Mouse (Mus musculus) lung, postnatal 25 days (tissue): ENCODE measurements around the gene Cdk11b.

Experiments
- DNase-seq: peaks from one replicate; pipeline ENCODE4 v3.0.0; 2022; ENCODE audit warnings: low spot score

Cdk11b gene

GRCm38 (mm10) chr4:155624338-155625291 lies at the start of gene Cdk11b:
Gene Cdk11b, plus strand, starts transcription at chr4:155624854.
- DNase-seq: peak; percentile 97

- DNase-seq: no peak
These were observed 49.7 kb upstream of the Cdk11b start for GRCm38 (mm10) chr4:155574931-155575330.

DNA sequence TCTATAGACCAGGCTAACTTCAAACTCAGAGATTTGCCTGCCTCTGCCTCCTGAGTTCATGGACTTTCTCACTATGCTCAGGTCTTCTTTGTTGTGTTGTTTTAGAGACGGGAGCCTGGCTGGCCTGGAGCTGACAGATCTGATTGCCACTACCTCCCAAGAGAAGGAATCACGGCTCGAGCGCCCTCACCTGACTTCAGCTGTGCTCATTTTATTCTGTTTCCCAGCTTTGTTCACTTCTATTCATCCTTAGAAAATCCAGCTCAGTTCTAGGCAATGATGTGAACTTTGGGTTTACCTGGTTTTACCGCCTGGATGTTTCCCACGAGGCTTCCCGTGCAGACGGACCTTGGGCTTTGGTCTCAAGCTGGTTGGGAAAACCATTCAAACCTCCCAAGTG lies 49.1 kb upstream of the Cdk11b start:
- DNase-seq: no peak

GRCm38 (mm10) chr4:155577132-155577531 lies 47.5 kb upstream of the Cdk11b start:
- no peak for DNase-seq

GRCm38 (mm10) chr4:155577741-155578140 lies 46.9 kb upstream of the Cdk11b start:
- no peak for DNase-seq

- no peak for DNase-seq
These were observed 46.1 kb upstream of the Cdk11b start for GRCm38 (mm10) chr4:155578336-155579125.

DNA sequence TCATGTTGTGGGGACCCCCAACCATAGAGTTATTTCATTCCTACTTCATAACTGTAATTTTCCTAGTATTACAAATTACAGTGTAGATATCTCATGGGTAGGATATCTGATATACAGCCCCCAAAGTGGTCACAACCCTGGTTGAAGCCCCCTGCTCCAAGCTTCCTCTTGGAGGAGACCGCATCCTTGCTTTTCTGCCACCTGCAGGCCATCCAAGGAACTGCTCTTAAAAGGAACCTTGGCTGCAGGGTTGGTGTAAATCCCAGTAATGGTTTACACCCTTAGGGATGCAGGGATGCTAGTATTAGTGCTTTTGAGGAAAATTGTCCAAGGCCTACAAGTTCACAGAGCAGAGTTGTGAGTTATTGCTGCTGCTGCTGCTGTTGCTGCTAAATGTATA lies 44.2 kb upstream of the Cdk11b start:
- DNase-seq: peak; percentile 37

DNA sequence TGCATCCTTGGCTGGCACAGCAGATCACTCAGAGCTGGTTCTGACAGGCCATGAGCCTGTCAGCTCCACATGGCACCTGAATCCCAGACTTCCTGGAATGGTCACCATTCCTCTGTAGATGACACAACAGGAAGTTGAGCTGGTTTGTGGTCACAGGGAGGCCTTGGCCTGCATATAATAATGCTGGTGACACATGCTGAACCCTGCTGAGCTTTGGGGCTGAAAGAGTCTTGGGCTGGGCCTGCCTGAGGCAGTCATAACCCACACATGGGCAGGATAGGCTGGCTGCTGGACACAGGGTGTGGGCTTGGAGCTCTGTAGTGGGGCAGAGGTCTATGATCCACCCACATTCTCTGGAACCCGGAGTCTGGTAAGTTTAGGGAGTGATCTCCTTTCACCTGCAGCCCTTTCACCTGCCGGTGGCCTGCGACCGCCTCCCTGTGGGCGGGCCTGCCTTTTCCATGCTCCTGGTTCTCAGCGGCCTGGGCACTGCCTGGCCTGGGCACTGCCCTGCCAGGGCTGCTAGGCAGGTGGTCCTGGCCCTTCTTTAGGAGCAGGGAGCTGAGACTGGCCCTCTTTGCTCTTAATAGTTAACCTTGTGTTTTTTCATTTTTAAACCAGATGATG lies 42.3 kb upstream of the Cdk11b start:
- DNase-seq: no peak

- no peak for DNase-seq
These were observed 35.3 kb upstream of the Cdk11b start for GRCm38 (mm10) chr4:155589356-155589755.

DNA sequence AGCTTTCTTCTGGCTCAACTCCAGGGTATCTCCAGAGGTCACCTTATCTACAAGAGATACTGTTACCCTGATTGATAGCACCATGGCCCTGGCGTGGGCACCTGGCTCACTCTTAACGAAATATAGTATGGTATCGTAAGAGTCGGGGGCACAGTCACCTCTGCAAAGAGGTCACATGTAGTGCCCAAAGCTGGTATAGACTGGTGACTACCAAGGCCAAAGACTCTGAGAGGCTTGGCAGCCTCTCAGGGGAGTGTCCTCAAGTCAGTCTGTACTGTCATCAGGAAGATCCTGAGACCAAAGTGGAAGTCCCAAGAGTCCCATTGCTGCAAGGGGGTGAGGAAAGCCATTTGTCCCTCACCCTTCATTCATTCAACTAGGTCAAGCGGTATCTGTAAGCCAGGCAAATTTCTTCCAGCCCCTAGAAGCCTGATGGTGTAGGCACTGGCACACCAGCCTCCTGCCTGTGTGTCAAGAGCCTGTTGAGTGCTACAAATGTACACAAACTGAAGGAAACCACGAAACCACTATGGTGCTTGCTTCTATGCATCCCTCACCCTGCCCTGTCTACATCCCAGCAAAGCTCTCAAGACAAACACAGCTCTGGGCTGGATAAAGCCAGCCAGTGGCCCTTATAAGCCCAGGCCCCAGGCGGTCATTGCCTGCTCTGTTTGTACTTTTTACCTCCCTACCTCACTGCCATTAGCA lies 33.5 kb upstream of the Cdk11b start:
- no peak for DNase-seq

DNA sequence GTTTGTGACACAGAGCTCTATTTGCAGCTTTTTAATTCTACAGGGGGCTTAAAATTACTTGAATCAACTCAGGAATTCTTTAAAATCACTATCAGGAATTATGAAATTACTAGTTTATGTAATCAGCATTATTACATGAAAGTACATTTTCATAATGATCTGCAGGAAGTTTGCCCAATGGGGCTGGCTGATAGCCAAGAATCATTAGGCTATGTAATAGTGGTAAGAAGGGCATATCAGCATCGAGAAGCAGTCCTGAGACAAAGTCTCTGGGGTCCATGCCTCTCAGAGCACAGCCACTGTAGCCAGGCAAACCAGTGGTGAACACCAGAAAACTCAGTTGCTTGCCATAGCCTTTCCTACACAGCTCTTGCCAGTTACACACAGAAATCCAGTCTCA lies 30.9 kb upstream of the Cdk11b start:
- no peak for DNase-seq

- peak; percentile 37 for DNase-seq
These were observed 28.9 kb upstream of the Cdk11b start for GRCm38 (mm10) chr4:155595777-155596176.

GRCm38 (mm10) chr4:155596606-155597005 lies 28.0 kb upstream of the Cdk11b start:
- DNase-seq: no peak

DNA sequence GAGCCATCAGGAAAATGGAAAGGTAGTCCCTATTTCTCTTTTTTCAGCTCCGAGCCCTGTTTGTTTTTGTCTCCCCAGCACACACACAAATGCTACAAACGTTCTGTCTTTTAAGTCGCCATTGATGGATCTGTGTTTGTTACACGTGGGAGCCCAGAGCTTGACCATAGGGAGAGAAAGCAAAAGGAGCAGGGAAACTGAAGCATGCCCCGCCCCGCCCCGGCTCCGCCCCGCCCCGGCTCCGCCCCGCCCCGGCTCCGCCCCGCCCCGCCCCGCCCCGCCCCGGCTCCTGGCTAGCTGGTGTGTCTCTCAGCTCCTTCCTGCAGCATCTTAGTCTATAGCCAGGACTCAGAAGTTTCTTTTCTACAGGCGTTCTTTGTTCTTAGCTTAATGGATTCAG lies 26.1 kb upstream of the Cdk11b start:
- no peak for DNase-seq

GRCm38 (mm10) chr4:155599901-155600825 lies 24.5 kb upstream of the Cdk11b start:
- no peak for DNase-seq

DNA sequence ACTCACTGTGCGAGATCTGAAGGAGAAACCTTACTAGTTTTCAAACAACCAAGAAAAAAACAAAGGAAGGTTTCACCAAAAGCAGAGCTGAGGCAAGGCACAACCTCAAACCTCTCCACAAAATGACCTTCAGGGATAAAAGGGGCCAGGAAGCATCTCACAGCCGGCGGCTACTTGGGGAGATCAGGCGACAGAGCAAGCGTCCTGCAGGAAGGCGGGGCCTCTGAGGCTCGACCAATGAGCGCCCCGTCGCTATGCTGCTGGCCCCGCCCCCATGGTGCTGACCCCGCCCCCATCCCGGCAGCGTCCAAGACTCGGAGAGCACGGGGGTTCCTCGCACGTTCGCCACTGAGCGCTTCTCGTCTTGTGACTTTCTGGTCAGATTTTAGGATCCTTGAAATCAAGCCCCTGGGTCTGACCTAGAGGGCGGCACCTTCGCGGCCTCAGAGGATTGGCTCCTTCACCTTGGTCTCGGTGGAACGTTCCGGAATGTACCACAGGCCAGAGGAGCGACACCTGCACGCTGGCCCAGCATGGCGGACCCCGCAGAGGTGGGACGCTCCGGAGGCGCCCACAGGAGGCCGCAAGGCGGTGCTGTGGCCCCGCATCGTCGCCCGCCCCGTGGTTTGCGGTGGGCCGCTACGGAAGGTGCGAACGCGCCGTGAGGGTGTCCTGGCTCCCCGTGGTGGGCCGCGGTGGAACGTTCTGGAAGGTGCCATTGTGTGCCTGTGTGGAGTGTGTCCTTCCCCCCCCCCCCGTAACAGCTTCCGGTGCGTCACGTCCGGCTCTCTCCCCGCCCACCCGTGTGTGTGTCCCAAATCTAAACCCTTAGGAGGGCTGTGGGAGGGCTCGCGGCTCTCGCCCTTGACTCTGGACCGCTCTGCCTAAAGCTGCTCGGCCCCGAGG lies 23.3 kb upstream of the Cdk11b start, which contains the start of gene Slc35e2:
Gene Slc35e2, plus strand, starts transcription at position 326 of the 906 bp plus-strand sequence.
- peak; percentile 89 for DNase-seq

- no peak for DNase-seq
These were observed 22.6 kb upstream of the Cdk11b start for GRCm38 (mm10) chr4:155601997-155602456.

- DNase-seq: no peak
These were observed 21.9 kb upstream of the Cdk11b start for GRCm38 (mm10) chr4:155602753-155603152.

- no peak for DNase-seq
These were observed 20.9 kb upstream of the Cdk11b start for GRCm38 (mm10) chr4:155603801-155604200.
